Mouse (Mus musculus): ENCODE results near the gene Efhd2.

DNA sequence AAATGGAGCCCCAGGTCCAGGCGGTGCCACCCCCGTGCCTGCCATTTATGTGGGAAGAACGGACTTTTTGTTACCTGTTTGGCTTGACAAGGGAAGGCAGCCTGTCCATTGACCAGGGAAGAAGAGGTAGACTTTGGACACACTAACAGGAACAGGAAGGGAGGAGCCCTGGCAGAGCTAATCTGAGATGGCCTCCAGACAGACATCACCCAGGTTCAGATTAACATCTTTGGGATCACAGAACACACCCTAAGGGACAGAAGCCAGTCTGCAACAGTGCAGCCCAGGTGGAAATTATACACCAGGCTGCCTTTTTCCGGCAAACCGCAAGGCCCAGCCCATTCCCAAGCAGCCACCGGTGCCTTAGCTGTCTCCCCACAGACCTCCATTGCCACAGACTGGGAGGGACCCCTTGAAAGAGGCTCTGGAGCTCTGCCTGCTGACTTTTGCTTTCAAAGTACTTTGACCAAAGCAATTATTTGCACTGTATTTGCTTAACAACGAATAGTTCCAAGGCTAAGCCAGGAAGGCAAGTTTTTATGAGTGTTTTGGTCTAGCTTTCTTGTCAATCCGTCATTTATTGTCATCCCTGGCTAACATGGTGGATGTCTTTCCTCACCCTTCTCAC is 18.6 kb upstream of the Efhd2 start:
- TF ChIP-seq EP300 (IDR thresholded peaks at IDR 0.05) (no peak), CTCF (IDR thresholded peaks at IDR 0.05) (no peak)

All from lung, postnatal 0 days (tissue).